Mouse (Mus musculus) liver, embryonic 18 days (tissue): ENCODE measurements around the gene Ppfia1. TPM values are rescaled to one million over a fixed set of nuclear protein-coding genes. Genes with fewer than 3 reads are reported as not detected.

Experiments used
- polyA plus RNA-seq: library from polyadenylated mRNA; depleted of rRNA; stranded (reverse); fragments of >200 nt; gene quantifications from 2 replicates; pipeline ENCODE4 v1.2.3, GENCODE M21; 2012; rRNA removed

Gene Ppfia1
- polyA plus RNA-seq, result 12.1 and 16.4 TPM in 2 replicates

DNA sequence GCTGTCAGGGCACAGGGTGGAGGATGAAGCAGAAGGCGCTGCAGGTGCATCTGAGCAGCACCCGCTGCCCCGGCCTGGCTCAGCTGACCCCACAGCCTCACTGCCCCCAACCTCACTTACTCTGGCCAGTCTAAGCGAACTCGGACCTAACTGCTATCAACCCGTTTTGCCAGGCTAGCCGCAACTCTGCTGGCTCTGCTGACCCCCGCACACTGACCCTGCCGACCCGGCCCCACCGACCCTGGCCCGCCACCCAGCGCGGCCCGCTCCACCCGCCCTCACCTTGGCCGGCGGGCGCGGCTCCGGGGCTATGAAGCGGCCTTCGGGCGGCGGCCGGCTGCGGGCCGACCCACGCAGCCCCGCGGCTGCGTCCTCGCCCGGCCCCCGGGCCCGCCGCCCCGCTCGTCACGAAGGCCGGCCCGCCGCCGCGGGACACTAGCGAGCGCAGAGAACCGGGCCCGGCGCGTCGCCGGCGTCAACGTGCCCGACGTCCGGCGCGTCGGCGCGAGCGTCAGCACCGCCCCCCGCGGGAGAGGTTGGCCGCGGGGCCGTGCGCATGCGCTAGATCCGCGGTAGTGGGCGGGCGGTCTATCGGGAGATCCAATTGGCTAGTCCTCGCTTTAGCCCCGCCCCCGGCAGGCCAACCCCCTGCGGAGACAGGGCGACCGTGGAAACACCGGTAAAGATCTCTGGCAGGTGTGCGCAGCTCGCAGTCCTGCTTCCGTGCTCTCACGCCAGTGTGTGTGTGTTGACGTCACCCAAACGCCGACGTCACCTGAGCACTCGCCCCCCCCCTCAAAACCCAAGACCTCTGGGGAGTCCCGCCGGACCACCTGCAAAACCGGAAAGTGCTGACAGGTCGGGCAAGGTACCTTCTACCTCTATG lies at the start of gene Ppfia1:
Gene Ppfia1 (minus strand): TSS at position 493 of the 886 bp plus-strand sequence.

DNA sequence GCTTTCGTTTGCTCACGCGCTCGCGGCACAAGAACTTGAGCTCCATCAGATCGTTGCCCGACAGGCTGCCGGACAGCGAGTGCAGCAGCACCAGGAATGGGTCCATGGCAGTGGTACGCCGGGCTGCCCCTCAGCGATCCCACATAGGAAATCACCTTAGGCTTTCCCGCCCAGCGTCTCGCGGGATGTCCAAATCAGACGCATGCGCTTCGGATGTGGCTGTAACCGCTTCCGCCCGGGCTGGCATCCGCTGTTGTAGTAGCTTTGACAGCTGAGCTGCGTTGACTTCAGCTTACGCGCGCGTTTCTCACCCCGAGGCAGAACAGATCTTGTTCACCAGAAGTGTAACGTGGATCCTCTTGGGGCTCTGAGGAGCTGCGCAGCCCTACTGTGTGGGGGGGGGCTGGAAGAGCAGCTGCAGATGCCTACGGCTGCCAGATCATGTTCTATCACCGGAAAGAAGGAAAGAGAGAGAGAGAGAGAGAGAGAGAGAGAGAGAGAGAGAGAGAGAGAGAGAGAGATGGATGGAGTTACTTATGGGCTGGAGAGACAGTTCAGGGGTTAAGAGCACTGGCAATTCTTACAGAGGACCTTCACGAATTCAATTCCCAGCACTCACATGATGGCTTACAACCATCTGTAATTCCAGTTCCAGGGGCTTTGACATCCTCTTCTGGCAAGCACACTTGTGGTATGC lies 28.9 kb upstream of the Ppfia1 start, which contains the start of gene Fadd:
Gene Fadd (minus strand): TSS at position 180 of the 697 bp plus-strand sequence.

DNA sequence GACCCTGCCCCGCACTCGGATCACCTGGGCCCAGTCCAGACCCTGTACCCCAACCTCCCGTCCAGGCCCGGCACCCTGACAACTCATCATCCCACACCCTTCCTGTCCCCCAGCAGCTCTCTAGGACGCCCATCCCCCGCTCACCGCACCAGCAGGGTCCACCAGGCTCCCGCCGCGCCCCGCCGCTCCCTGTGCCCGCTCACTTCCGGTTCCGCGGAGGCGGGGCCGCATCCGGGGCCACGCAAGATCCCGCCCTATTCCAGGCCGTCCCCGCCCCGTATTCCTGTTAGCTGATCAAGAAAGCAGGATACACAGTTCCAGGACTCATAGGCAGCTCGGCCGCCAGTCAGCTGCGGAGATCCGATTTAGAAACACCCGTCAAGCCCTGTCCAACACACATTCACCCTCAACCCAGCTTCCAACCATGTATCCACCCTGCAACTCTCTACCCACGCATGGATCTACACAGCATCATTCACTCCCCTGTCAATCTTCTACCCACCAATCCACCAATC lies 82.9 kb downstream of the Ppfia1 start, which contains the start of gene Cttn:
Gene Cttn (minus strand): TSS at position 465 of the 515 bp plus-strand sequence.

Other genes with a start within 250 kb of the Ppfia1 start
- 29.2 and 36.2 TPM in 2 replicates for gene Cttn, start 82.7 kb downstream of the Ppfia1 start, polyA plus RNA-seq
- gene Fadd, start 28.7 kb upstream of the Ppfia1 start, polyA plus RNA-seq, result 3.5 and 3.7 TPM in 2 replicates
- gene Ano1, start 198.2 kb upstream of the Ppfia1 start, polyA plus RNA-seq, result 0.93 and 0.94 TPM in 2 replicates